Mouse (Mus musculus) liver, embryonic 12.5 days (tissue): ENCODE results near the gene Pla2g5. TPM values are rescaled to one million over a fixed set of nuclear protein-coding genes. Genes with fewer than 3 reads are reported as not detected.
A peak's percentile ranks its signal among the peaks of the same experiment; 100 is the strongest.
"Not testable (repeated sequence)": the region's sequence is repeated elsewhere in the genome, so short reads cannot be mapped to it uniquely, and the experiment has no call there.

ENCODE experiments used
- ATAC-seq: fragments of 200-750 bp; cut with Nextera tagmentation; 2 replicates; pipeline ENCODE4 v1.8.0; 2017; ENCODE audit warnings: moderate number of reproducible peaks, mild to moderate bottlenecking, moderate library complexity
- H3K27ac ChIP-seq: fragments of 300-500 bp; sonication (generic); 2 replicates; pipeline ENCODE4 v1.5.1; 2016; ENCODE audit warnings: mild to moderate bottlenecking
- H3K27me3 ChIP-seq: fragments of 300-500 bp; sonication (generic); replicated peaks from 2 replicates; pipeline ENCODE4 v1.6.1; 2016; ENCODE audit warnings: mild to moderate bottlenecking, moderate library complexity
- H3K36me3 ChIP-seq: fragments of 300-500 bp; sonication (generic); 2 replicates; pipeline ENCODE4 v1.6.1; 2016; ENCODE audit warnings: mild to moderate bottlenecking, moderate library complexity
- H3K4me1 ChIP-seq: fragments of 300-500 bp; sonication (generic); 2 replicates; pipeline ENCODE4 v1.6.1; 2016
- H3K4me2 ChIP-seq: fragments of 300-500 bp; sonication (generic); 2 replicates; pipeline ENCODE4 v1.6.1; 2016; ENCODE audit warnings: mild to moderate bottlenecking, moderate library complexity
- H3K4me3 ChIP-seq: fragments of 300-500 bp; sonication (generic); 2 replicates; pipeline ENCODE4 v1.5.1; 2016; ENCODE audit warnings: mild to moderate bottlenecking, moderate library complexity
- H3K9ac ChIP-seq: fragments of 300-500 bp; sonication (generic); 2 replicates; pipeline ENCODE4 v1.6.1; 2016; ENCODE audit warnings: mild to moderate bottlenecking, moderate library complexity
- H3K9me3 ChIP-seq: fragments of 300-500 bp; sonication (generic); replicated peaks from 2 replicates; pipeline ENCODE4 v1.6.1; 2016; ENCODE audit warnings: mild to moderate bottlenecking, moderate library complexity
- WGBS: fragments of 180-500 bp; shearing (Covaris S2); methylation state at CpG from one replicate; pipeline ENCODE4 v1.1.7; 2016; ENCODE audit not compliant: insufficient replicate concordance; 5-methylcytosine and 5-hydroxymethylcytosine counted together
- polyA plus RNA-seq: library from polyadenylated mRNA; unstranded; fragments of >200 nt; fragmentation: Nextera tagmentation; extraction: Ambion mirVana; gene quantifications from 2 replicates; pipeline ENCODE4 v1.2.1, GENCODE M21; 2016

Gene Pla2g5
- not detected in 2 replicates for polyA plus RNA-seq

GRCm38 (mm10) chr4:138863344-138863998, at the start of gene Pla2g5:
TSS of gene Pla2g5 (minus strand) at chr4:138863482.
- Histone ChIP-seq H3K9me3 (no peaks in the 10 kb centered on the region), H3K9ac (no peak within 1 kb of the TSS), H3K4me3 (no peak within 1 kb of the TSS), H3K27me3 (peaks cover 25% of the 10 kb centered on the region), H3K4me2 (no peak within 1 kb of the TSS), H3K4me1 (0 out of 2 replicates have a peak, but pooled peaks cover 4% of the 10 kb centered on the region), H3K27ac (no peak within 1 kb of the TSS), H3K36me3 (no peaks in the 10 kb centered on the region)
- ATAC-seq = no peak
- 49% methylated on average over 10 of the region's 10 CpGs for WGBS

GRCm38 (mm10) chr4:138905624-138906337, 42.5 kb upstream of the Pla2g5 start:
- peaks cover 5% of the 10 kb centered on the region; the same call in 1 of the 2 replicates for H3K4me1 ChIP-seq
- ATAC-seq = no peak
- H3K27ac ChIP-seq = no peak overlapping the region
- no peaks in the 10 kb centered on the region for H3K9me3 ChIP-seq
- WGBS = 85% methylated on average over 18 of the region's 18 CpGs
- peaks cover 58% of the 10 kb centered on the region for H3K36me3 ChIP-seq
- no peak overlapping the region for H3K4me2 ChIP-seq
- H3K9ac ChIP-seq = no peak overlapping the region
- no peak overlapping the region for H3K4me3 ChIP-seq
- no peaks in the 10 kb centered on the region for H3K27me3 ChIP-seq

- peaks cover 74% of the 10 kb centered on the region for H3K36me3 ChIP-seq
- 71% methylated on average over 7 of the region's 7 CpGs for whole genome bisulfite sequencing
- no peak overlapping the region for H3K4me2 ChIP-seq
- H3K9ac ChIP-seq = no peak overlapping the region
- H3K4me3 ChIP-seq = no peak overlapping the region
- no peak overlapping the region for H3K27ac ChIP-seq
- no peaks in the 10 kb centered on the region for H3K9me3 ChIP-seq
- no peaks in the 10 kb centered on the region for H3K4me1 ChIP-seq
- H3K27me3 ChIP-seq = no peaks in the 10 kb centered on the region
- ATAC-seq = no peak
Measured at GRCm38 (mm10) chr4:138899361-138899760, 36.1 kb upstream of the Pla2g5 start.

GRCm38 (mm10) chr4:138893789-138894188, 30.5 kb upstream of the Pla2g5 start:
- H3K9me3 ChIP-seq, ATAC-seq, H3K9ac ChIP-seq, H3K27ac ChIP-seq, H3K27me3 ChIP-seq, H3K4me1 ChIP-seq, H3K4me3 ChIP-seq, H3K4me2 ChIP-seq: not testable (repeated sequence)
- peaks cover 52% of the 10 kb centered on the region for H3K36me3 ChIP-seq
- WGBS = 83% methylated on average over 11 of the region's 11 CpGs

- no peak for ATAC-seq
- Histone ChIP-seq H3K27ac (no peak overlapping the region), H3K4me2 (no peak overlapping the region), H3K27me3 (no peaks in the 10 kb centered on the region), H3K4me1 (no peaks in the 10 kb centered on the region), H3K9ac (no peak overlapping the region), H3K36me3 (peaks cover 41% of the 10 kb centered on the region), H3K4me3 (no peak overlapping the region), H3K9me3 (no peaks in the 10 kb centered on the region)
- 71% methylated on average over 6 of the region's 6 CpGs for WGBS
Measured at GRCm38 (mm10) chr4:138892655-138893054, 29.4 kb upstream of the Pla2g5 start.

GRCm38 (mm10) chr4:138889635-138890034, 26.4 kb upstream of the Pla2g5 start:
- WGBS = 68% methylated on average over 8 of the region's 8 CpGs
- no peak overlapping the region for H3K4me2 ChIP-seq
- H3K27me3 ChIP-seq = no peaks in the 10 kb centered on the region
- no peak overlapping the region for H3K4me3 ChIP-seq
- no peaks in the 10 kb centered on the region for H3K4me1 ChIP-seq
- no peaks in the 10 kb centered on the region for H3K9me3 ChIP-seq
- ATAC-seq = no peak
- no peak overlapping the region for H3K27ac ChIP-seq
- no peak overlapping the region for H3K9ac ChIP-seq
- H3K36me3 ChIP-seq = peaks cover 15% of the 10 kb centered on the region

- Histone ChIP-seq H3K4me3 (no peak overlapping the region), H3K36me3 (peaks cover 11% of the 10 kb centered on the region), H3K27me3 (no peaks in the 10 kb centered on the region), H3K4me1 (no peaks in the 10 kb centered on the region), H3K9ac (no peak overlapping the region), H3K27ac (no peak overlapping the region), H3K9me3 (no peaks in the 10 kb centered on the region), H3K4me2 (no peak overlapping the region)
- no peak for ATAC-seq
- 57% methylated on average over 7 of the region's 7 CpGs for WGBS
Measured at GRCm38 (mm10) chr4:138889165-138889564, 25.9 kb upstream of the Pla2g5 start.

GRCm38 (mm10) chr4:138884261-138884660, 21.0 kb upstream of the Pla2g5 start:
- H3K4me2 ChIP-seq = no peak overlapping the region
- H3K4me3 ChIP-seq = no peak overlapping the region
- H3K4me1 ChIP-seq = no peaks in the 10 kb centered on the region
- no peak for ATAC-seq
- H3K27me3 ChIP-seq = peaks cover 37% of the 10 kb centered on the region
- no peaks in the 10 kb centered on the region for H3K36me3 ChIP-seq
- WGBS = 5% methylated on average over 6 of the region's 6 CpGs
- no peak overlapping the region for H3K9ac ChIP-seq
- no peak overlapping the region for H3K27ac ChIP-seq
- no peaks in the 10 kb centered on the region for H3K9me3 ChIP-seq

- Histone ChIP-seq H3K4me2 (peak overlapping the region; percentile 23; the same call in 1 of the 2 replicates), H3K27me3 (peaks cover 40% of the 10 kb centered on the region), H3K27ac (no peak overlapping the region), H3K4me3 (no peak overlapping the region), H3K4me1 (no peaks in the 10 kb centered on the region), H3K36me3 (no peaks in the 10 kb centered on the region), H3K9me3 (no peaks in the 10 kb centered on the region), H3K9ac (no peak overlapping the region)
- WGBS = 12% methylated on average over 16 of the region's 16 CpGs
- ATAC-seq = no peak
Measured at GRCm38 (mm10) chr4:138882179-138882578, 18.9 kb upstream of the Pla2g5 start.

GRCm38 (mm10) chr4:138880811-138881584, 17.7 kb upstream of the Pla2g5 start:
- Histone ChIP-seq H3K9ac (no peak overlapping the region), H3K9me3 (no peaks in the 10 kb centered on the region), H3K4me1 (no peaks in the 10 kb centered on the region), H3K27me3 (peaks cover 40% of the 10 kb centered on the region), H3K27ac (no peak overlapping the region), H3K36me3 (no peaks in the 10 kb centered on the region), H3K4me2 (no peak overlapping the region), H3K4me3 (no peak overlapping the region)
- 56% methylated on average over 7 of the region's 7 CpGs for WGBS
- no peak for ATAC-seq

- Histone ChIP-seq H3K9ac (no peak overlapping the region), H3K36me3 (no peaks in the 10 kb centered on the region), H3K4me2 (no peak overlapping the region), H3K4me1 (no peaks in the 10 kb centered on the region), H3K9me3 (no peaks in the 10 kb centered on the region), H3K4me3 (no peak overlapping the region), H3K27me3 (peaks cover 40% of the 10 kb centered on the region), H3K27ac (no peak overlapping the region)
- WGBS = 68% methylated on average over 11 of the region's 11 CpGs
- ATAC-seq = no peak
Measured at GRCm38 (mm10) chr4:138879808-138880207, 16.5 kb upstream of the Pla2g5 start.

- 41% methylated on average over 8 of the region's 8 CpGs for WGBS
- no peak for ATAC-seq
- no peaks in the 10 kb centered on the region for H3K9me3 ChIP-seq
- no peak overlapping the region for H3K4me3 ChIP-seq
- no peak overlapping the region for H3K4me2 ChIP-seq
- no peak overlapping the region for H3K27ac ChIP-seq
- peaks cover 40% of the 10 kb centered on the region for H3K27me3 ChIP-seq
- no peaks in the 10 kb centered on the region for H3K4me1 ChIP-seq
- H3K36me3 ChIP-seq = no peaks in the 10 kb centered on the region
- no peak overlapping the region for H3K9ac ChIP-seq
Measured at GRCm38 (mm10) chr4:138878783-138879182, 15.5 kb upstream of the Pla2g5 start.
